Mouse (Mus musculus) liver, embryonic 12.5 days (tissue): ENCODE data around the gene Mblac1. TPM values are rescaled to one million over a fixed set of nuclear protein-coding genes. Genes with fewer than 3 reads are reported as not detected.

Experiments used
- ATAC-seq: fragments of 200-750 bp; cut with Nextera tagmentation; 2 replicates; pipeline ENCODE4 v1.8.0; 2017; ENCODE audit warnings: moderate number of reproducible peaks, mild to moderate bottlenecking, moderate library complexity
- H3K27ac ChIP-seq: fragments of 300-500 bp; sonication (generic); 2 replicates; pipeline ENCODE4 v1.5.1; 2016; ENCODE audit warnings: mild to moderate bottlenecking
- H3K27me3 ChIP-seq: fragments of 300-500 bp; sonication (generic); replicated peaks from 2 replicates; pipeline ENCODE4 v1.6.1; 2016; ENCODE audit warnings: mild to moderate bottlenecking, moderate library complexity
- H3K36me3 ChIP-seq: fragments of 300-500 bp; sonication (generic); 2 replicates; pipeline ENCODE4 v1.6.1; 2016; ENCODE audit warnings: mild to moderate bottlenecking, moderate library complexity
- H3K4me1 ChIP-seq: fragments of 300-500 bp; sonication (generic); 2 replicates; pipeline ENCODE4 v1.6.1; 2016
- H3K4me2 ChIP-seq: fragments of 300-500 bp; sonication (generic); 2 replicates; pipeline ENCODE4 v1.6.1; 2016; ENCODE audit warnings: mild to moderate bottlenecking, moderate library complexity
- H3K4me3 ChIP-seq: fragments of 300-500 bp; sonication (generic); 2 replicates; pipeline ENCODE4 v1.5.1; 2016; ENCODE audit warnings: mild to moderate bottlenecking, moderate library complexity
- H3K9ac ChIP-seq: fragments of 300-500 bp; sonication (generic); 2 replicates; pipeline ENCODE4 v1.6.1; 2016; ENCODE audit warnings: mild to moderate bottlenecking, moderate library complexity
- H3K9me3 ChIP-seq: fragments of 300-500 bp; sonication (generic); replicated peaks from 2 replicates; pipeline ENCODE4 v1.6.1; 2016; ENCODE audit warnings: mild to moderate bottlenecking, moderate library complexity
- WGBS: fragments of 180-500 bp; shearing (Covaris S2); methylation state at CpG from one replicate; pipeline ENCODE4 v1.1.7; 2016; ENCODE audit not compliant: insufficient replicate concordance; 5-methylcytosine and 5-hydroxymethylcytosine counted together
- microRNA counts: library from miRNA; unstranded; fragments of <30 nt; microRNA quantifications from one replicate; lab custom pipeline; 2017
- microRNA-seq: library from miRNA; unstranded; fragments of <30 nt; microRNA quantifications from one replicate; pipeline ENCODE4, GENCODE M21; 2017
- polyA plus RNA-seq: library from polyadenylated mRNA; unstranded; fragments of >200 nt; fragmentation: Nextera tagmentation; extraction: Ambion mirVana; gene quantifications from 2 replicates; pipeline ENCODE4 v1.2.1, GENCODE M21; 2016

Gene Mblac1
- polyA plus RNA-seq, 1 experiment from 2014 or later, result 4.3 TPM

GRCm38 (mm10) chr5:138223287-138223686 is 29.2 kb downstream of the Mblac1 start:
- H3K9me3 ChIP-seq, result no peaks in the 10 kb centered on the region
- H3K27me3 ChIP-seq, result no peaks in the 10 kb centered on the region
- ATAC-seq, result no peak
- H3K27ac ChIP-seq, result no peak overlapping the region
- no peak overlapping the region for H3K4me3 ChIP-seq
- H3K36me3 ChIP-seq, result no peaks in the 10 kb centered on the region
- H3K9ac ChIP-seq, result no peak overlapping the region
- WGBS, result 46% methylated on average over 3 of the region's 3 CpGs
- no peak overlapping the region for H3K4me2 ChIP-seq
- H3K4me1 ChIP-seq, result no peaks in the 10 kb centered on the region

GRCm38 (mm10) chr5:138225700-138226099 is 31.6 kb downstream of the Mblac1 start, which contains the start of gene Nxpe5:
TSS of gene Nxpe5 (plus strand) at chr5:138225898.
- Histone ChIP-seq H3K27me3 (no peaks in the 10 kb centered on the region), H3K36me3 (no peaks in the 10 kb centered on the region)
- 48% methylated on average over 2 of the region's 2 CpGs for WGBS

GRCm38 (mm10) chr5:138226491-138226890 is 32.4 kb downstream of the Mblac1 start:
- no peaks in the 10 kb centered on the region for H3K4me1 ChIP-seq
- H3K4me2 ChIP-seq, result no peak overlapping the region
- H3K36me3 ChIP-seq, result no peaks in the 10 kb centered on the region
- no peak overlapping the region for H3K9ac ChIP-seq
- WGBS, result 43% methylated on average over 4 of the region's 4 CpGs
- no peaks in the 10 kb centered on the region for H3K27me3 ChIP-seq
- no peaks in the 10 kb centered on the region for H3K9me3 ChIP-seq
- ATAC-seq, result no peak
- no peak overlapping the region for H3K27ac ChIP-seq
- H3K4me3 ChIP-seq, result no peak overlapping the region

More at GRCm38 (mm10) chr5:138225700-138226099, 31.6 kb downstream of the Mblac1 start, which contains the start of gene Nxpe5:
- Histone ChIP-seq H3K9me3 (no peaks in the 10 kb centered on the region), H3K4me2 (no peak within 1 kb of the TSS), H3K4me3 (no peak within 1 kb of the TSS), H3K4me1 (no peaks in the 10 kb centered on the region), H3K9ac (no peak within 1 kb of the TSS), H3K27ac (no peak within 1 kb of the TSS)
- no peak for ATAC-seq

GRCm38 (mm10) chr5:138227367-138227766 is 33.3 kb downstream of the Mblac1 start:
- Histone ChIP-seq H3K27ac (no peak overlapping the region), H3K4me3 (no peak overlapping the region), H3K36me3 (no peaks in the 10 kb centered on the region), H3K27me3 (no peaks in the 10 kb centered on the region), H3K9ac (no peak overlapping the region), H3K4me1 (no peaks in the 10 kb centered on the region), H3K4me2 (no peak overlapping the region), H3K9me3 (no peaks in the 10 kb centered on the region)
- no peak for ATAC-seq
- WGBS, result 9% methylated on average over 2 of the region's 2 CpGs

GRCm38 (mm10) chr5:138228026-138228425 is 33.9 kb downstream of the Mblac1 start:
- Histone ChIP-seq H3K9me3 (no peaks in the 10 kb centered on the region), H3K4me1 (no peaks in the 10 kb centered on the region), H3K27me3 (no peaks in the 10 kb centered on the region), H3K4me3 (no peak overlapping the region), H3K4me2 (no peak overlapping the region), H3K36me3 (no peaks in the 10 kb centered on the region), H3K27ac (no peak overlapping the region), H3K9ac (no peak overlapping the region)
- 25% methylated on average over 3 of the region's 3 CpGs for WGBS
- no peak for ATAC-seq

- ATAC-seq, result no peak
- no peak overlapping the region for H3K4me3 ChIP-seq
- H3K4me1 ChIP-seq, result no peaks in the 10 kb centered on the region
- H3K9me3 ChIP-seq, result no peaks in the 10 kb centered on the region
- H3K4me2 ChIP-seq, result no peak overlapping the region
- 76% methylated on average over 3 of the region's 3 CpGs for WGBS
- H3K27ac ChIP-seq, result no peak overlapping the region
- no peak overlapping the region for H3K9ac ChIP-seq
- no peaks in the 10 kb centered on the region for H3K27me3 ChIP-seq
- no peaks in the 10 kb centered on the region for H3K36me3 ChIP-seq
Measured at GRCm38 (mm10) chr5:138229511-138229910, 35.4 kb downstream of the Mblac1 start.

GRCm38 (mm10) chr5:138233778-138234177 is 39.7 kb downstream of the Mblac1 start:
- no peak overlapping the region for H3K9ac ChIP-seq
- no peaks in the 10 kb centered on the region for H3K27me3 ChIP-seq
- H3K36me3 ChIP-seq, result no peaks in the 10 kb centered on the region
- no peak for ATAC-seq
- H3K27ac ChIP-seq, result no peak overlapping the region
- H3K9me3 ChIP-seq, result no peaks in the 10 kb centered on the region
- no peak overlapping the region for H3K4me3 ChIP-seq
- H3K4me1 ChIP-seq, result no peaks in the 10 kb centered on the region
- WGBS, result 77% methylated on average over 2 of the region's 2 CpGs
- no peak overlapping the region for H3K4me2 ChIP-seq

- ATAC-seq, result no peak
- no peak overlapping the region for H3K4me2 ChIP-seq
- no peaks in the 10 kb centered on the region for H3K36me3 ChIP-seq
- no peak overlapping the region for H3K9ac ChIP-seq
- H3K4me1 ChIP-seq, result no peaks in the 10 kb centered on the region
- no peaks in the 10 kb centered on the region for H3K9me3 ChIP-seq
- no peaks in the 10 kb centered on the region for H3K27me3 ChIP-seq
- no peak overlapping the region for H3K27ac ChIP-seq
- H3K4me3 ChIP-seq, result no peak overlapping the region
Measured at GRCm38 (mm10) chr5:138234224-138234623, 40.1 kb downstream of the Mblac1 start.

- Histone ChIP-seq H3K27me3 (no peaks in the 10 kb centered on the region), H3K9me3 (no peaks in the 10 kb centered on the region), H3K4me3 (no peak overlapping the region), H3K4me2 (no peak overlapping the region), H3K27ac (no peak overlapping the region), H3K4me1 (no peaks in the 10 kb centered on the region), H3K36me3 (no peaks in the 10 kb centered on the region), H3K9ac (no peak overlapping the region)
- WGBS, result 7% methylated on average over 2 of the region's 2 CpGs
- ATAC-seq, result no peak
Measured at GRCm38 (mm10) chr5:138241511-138241910, 47.4 kb downstream of the Mblac1 start.

MicroRNA genes within 50 kb of the gene (microRNA counts, 519-probe panel; counts per million panel counts)
- 5,348 counts per million, percentile 87 among the panel's probes with 10 or more counts for microRNA mmu-miR-106b (lab: Ali Mortazavi, UCI)
- 8,149 counts per million, percentile 99 among the panel's probes with 10 or more counts for microRNA mmu-miR-25 (lab: Ali Mortazavi, UCI)
- microRNA mmu-miR-93 (lab: Ali Mortazavi, UCI), result 6,088 counts per million, percentile 92 among the panel's probes with 10 or more counts

Small RNAs within 50 kb of the gene (microRNA-seq; reads per million reads assigned to microRNA genes)
- gene Mir106b, result 13,254 reads per million, percentile 95 among the genes with 10 or more reads in this experiment
- gene Mir25, result 1,463 reads per million, percentile 78 among the genes with 10 or more reads in this experiment
- gene Mir93, result 23,269 reads per million, percentile 97 among the genes with 10 or more reads in this experiment

Other genes starting within 250 kb of the Mblac1 start
- gene Gjc3, start 231.2 kb upstream of the Mblac1 start, polyA plus RNA-seq, result not detected in 2 replicates
- gene Azgp1, start 212.8 kb upstream of the Mblac1 start, polyA plus RNA-seq, result not detected in 2 replicates
- not detected in 2 replicates for gene Smok3a, start 173.1 kb upstream of the Mblac1 start, polyA plus RNA-seq
- not detected in 2 replicates for gene Smok3b, start 172.9 kb upstream of the Mblac1 start, polyA plus RNA-seq
- not detected in 2 replicates for gene Smok3c, start 141.1 kb upstream of the Mblac1 start, polyA plus RNA-seq
- 7.3 and 8.2 TPM in 2 replicates for gene Zkscan1, start 109.2 kb upstream of the Mblac1 start, polyA plus RNA-seq
- 19.0 and 19.6 TPM in 2 replicates for gene Zscan21, start 77.4 kb upstream of the Mblac1 start, polyA plus RNA-seq
- 4.8 and 5.7 TPM in 2 replicates for gene Zfp113, start 38.6 kb upstream of the Mblac1 start, polyA plus RNA-seq
- gene Cops6, start 33.2 kb upstream of the Mblac1 start, polyA plus RNA-seq, result 181 and 191 TPM in 2 replicates
- 7.9 and 8.3 TPM in 2 replicates for gene Ap4m1, start 22.3 kb upstream of the Mblac1 start, polyA plus RNA-seq
- 268 and 271 TPM in 2 replicates for gene Mcm7, start 21.9 kb upstream of the Mblac1 start, polyA plus RNA-seq
- gene Taf6, start 6.9 kb upstream of the Mblac1 start, polyA plus RNA-seq, result 58.0 and 58.2 TPM in 2 replicates
- gene Cnpy4, start 6.8 kb upstream of the Mblac1 start, polyA plus RNA-seq, result 20.3 and 21.3 TPM in 2 replicates
- not detected in 2 replicates for gene Nxpe5, start 31.6 kb downstream of the Mblac1 start, polyA plus RNA-seq
- gene Lamtor4, start 61.2 kb downstream of the Mblac1 start, polyA plus RNA-seq, result 31.3 and 31.8 TPM in 2 replicates
- gene BC037034, start 69.7 kb downstream of the Mblac1 start, polyA plus RNA-seq, result 8.7 and 8.9 TPM in 2 replicates
- gene Gal3st4, start 78.5 kb downstream of the Mblac1 start, polyA plus RNA-seq, result 0.18 and 0.32 TPM in 2 replicates
- 0.04 TPM in 1 of 2 replicates, not detected in the other for gene Gm43720, start 85.6 kb downstream of the Mblac1 start, polyA plus RNA-seq
- 2.4 and 2.5 TPM in 2 replicates for gene Gpc2, start 85.7 kb downstream of the Mblac1 start, polyA plus RNA-seq
- gene Stag3, start 85.9 kb downstream of the Mblac1 start, polyA plus RNA-seq, result 3.1 and 3.9 TPM in 2 replicates
- 0.23 and 0.41 TPM in 2 replicates for gene Pvrig, start 147.6 kb downstream of the Mblac1 start, polyA plus RNA-seq
- gene Zfp157, start 247.2 kb downstream of the Mblac1 start, polyA plus RNA-seq, result 7.6 and 9.0 TPM in 2 replicates